Mouse (Mus musculus): ENCODE data around the gene Myt1l. TPM values are rescaled to one million over a fixed set of nuclear protein-coding genes. Genes with fewer than 3 reads are reported as not detected.
A peak's percentile ranks its signal among the peaks of the same experiment; 100 is the strongest.

Gene Myt1l
- polyA plus RNA-seq, 1 experiment from 2014 or later, result 1.2 TPM

- no peaks in the 10 kb centered on the region for H3K9me3 ChIP-seq (ENCODE audit: control insufficient read depth)
- H3K36me3 ChIP-seq (ENCODE audit: control insufficient read depth, insufficient read depth), result no peaks in the 10 kb centered on the region
- 67% methylated on average over 1 of the region's 1 CpGs for WGBS
- no peak overlapping the region for H3K4me2 ChIP-seq (replicated peaks; ENCODE audit: low read depth)
- H3K4me3 ChIP-seq (ENCODE audit: low read depth, low read length), result no peak overlapping the region
- no peak overlapping the region for H3K27ac ChIP-seq (ENCODE audit: low read depth, low read length)
- no peak for TF ChIP-seq CTCF (IDR thresholded peaks at IDR 0.05; ENCODE audit: low read depth)
- no peak for ATAC-seq
- no peaks in the 10 kb centered on the region for H3K27me3 ChIP-seq (replicated peaks; ENCODE audit: control insufficient read depth, insufficient read depth, low read length)
- no peaks in the 10 kb centered on the region for H3K4me1 ChIP-seq (replicated peaks; ENCODE audit: control insufficient read depth, insufficient read depth, low read length)
- H3K9ac ChIP-seq (ENCODE audit: low read depth, low read length), result no peak overlapping the region
These were observed 345.1 kb downstream of the Myt1l start for GRCm38 (mm10) chr12:29873281-29873772.

- H3K9ac ChIP-seq (ENCODE audit: low read depth, low read length), result no peak overlapping the region
- no peak overlapping the region for H3K27ac ChIP-seq (ENCODE audit: low read depth, low read length)
- WGBS, result 84% methylated on average over 10 of the region's 10 CpGs
- H3K4me1 ChIP-seq (replicated peaks; ENCODE audit: control insufficient read depth, insufficient read depth, low read length), result no peaks in the 10 kb centered on the region
- H3K4me2 ChIP-seq (replicated peaks; ENCODE audit: low read depth), result no peak overlapping the region
- H3K4me3 ChIP-seq (ENCODE audit: low read depth, low read length), result no peak overlapping the region
- no peaks in the 10 kb centered on the region for H3K36me3 ChIP-seq (ENCODE audit: control insufficient read depth, insufficient read depth)
- H3K9me3 ChIP-seq (ENCODE audit: control insufficient read depth), result no peaks in the 10 kb centered on the region
- no peaks in the 10 kb centered on the region for H3K27me3 ChIP-seq (replicated peaks; ENCODE audit: control insufficient read depth, insufficient read depth, low read length)
- no peak for TF ChIP-seq CTCF (IDR thresholded peaks at IDR 0.05; ENCODE audit: low read depth)
- ATAC-seq, result no peak
These were observed 349.8 kb downstream of the Myt1l start for GRCm38 (mm10) chr12:29877977-29878376.

- 25% methylated on average over 9 of the region's 9 CpGs for WGBS
- H3K4me1 ChIP-seq (replicated peaks; ENCODE audit: control insufficient read depth, insufficient read depth, low read length), result no peaks in the 10 kb centered on the region
- H3K36me3 ChIP-seq (ENCODE audit: control insufficient read depth, insufficient read depth), result no peaks in the 10 kb centered on the region
- no peak overlapping the region for H3K4me3 ChIP-seq (ENCODE audit: low read depth, low read length)
- H3K9ac ChIP-seq (ENCODE audit: low read depth, low read length), result no peak overlapping the region
- H3K27ac ChIP-seq (ENCODE audit: low read depth, low read length), result no peak overlapping the region
- H3K4me2 ChIP-seq (replicated peaks; ENCODE audit: low read depth), result no peak overlapping the region
- ATAC-seq, result no peak
- no peaks in the 10 kb centered on the region for H3K27me3 ChIP-seq (replicated peaks; ENCODE audit: control insufficient read depth, insufficient read depth, low read length)
- H3K9me3 ChIP-seq (ENCODE audit: control insufficient read depth), result no peaks in the 10 kb centered on the region
- TF ChIP-seq CTCF (IDR thresholded peaks at IDR 0.05; ENCODE audit: low read depth), result peak; percentile 84
These were observed 354.9 kb downstream of the Myt1l start for GRCm38 (mm10) chr12:29882871-29883617.

- Histone ChIP-seq H3K4me1 (replicated peaks; ENCODE audit: control insufficient read depth, insufficient read depth, low read length) (no peaks in the 10 kb centered on the region), H3K36me3 (ENCODE audit: control insufficient read depth, insufficient read depth) (no peaks in the 10 kb centered on the region)
These were observed 356.2 kb downstream of the Myt1l start for GRCm38 (mm10) chr12:29884376-29884775.

GRCm38 (mm10) chr12:29894669-29895068, 366.5 kb downstream of the Myt1l start:
- Histone ChIP-seq H3K9ac (ENCODE audit: low read depth, low read length) (no peak overlapping the region), H3K4me1 (replicated peaks; ENCODE audit: control insufficient read depth, insufficient read depth, low read length) (no peaks in the 10 kb centered on the region), H3K9me3 (ENCODE audit: control insufficient read depth) (no peaks in the 10 kb centered on the region), H3K27ac (ENCODE audit: low read depth, low read length) (no peak overlapping the region), H3K4me2 (replicated peaks; ENCODE audit: low read depth) (no peak overlapping the region), H3K27me3 (replicated peaks; ENCODE audit: control insufficient read depth, insufficient read depth, low read length) (no peaks in the 10 kb centered on the region), H3K36me3 (ENCODE audit: control insufficient read depth, insufficient read depth) (no peaks in the 10 kb centered on the region), H3K4me3 (ENCODE audit: low read depth, low read length) (no peak overlapping the region)
- ATAC-seq, result no peak
- WGBS, result 19% methylated on average over 3 of the region's 3 CpGs
- TF ChIP-seq CTCF (IDR thresholded peaks at IDR 0.05; ENCODE audit: low read depth), result peak; percentile 79

More at GRCm38 (mm10) chr12:29884376-29884775, 356.2 kb downstream of the Myt1l start:
- Histone ChIP-seq H3K27me3 (replicated peaks; ENCODE audit: control insufficient read depth, insufficient read depth, low read length) (no peaks in the 10 kb centered on the region), H3K4me2 (replicated peaks; ENCODE audit: low read depth) (no peak overlapping the region), H3K4me3 (ENCODE audit: low read depth, low read length) (no peak overlapping the region), H3K9me3 (ENCODE audit: control insufficient read depth) (no peaks in the 10 kb centered on the region), H3K9ac (ENCODE audit: low read depth, low read length) (no peak overlapping the region), H3K27ac (ENCODE audit: low read depth, low read length) (no peak overlapping the region)
- TF ChIP-seq CTCF (IDR thresholded peaks at IDR 0.05; ENCODE audit: low read depth), result no peak
- no peak for ATAC-seq
- 77% methylated on average over 5 of the region's 5 CpGs for WGBS

GRCm38 (mm10) chr12:29897533-29898085, 369.4 kb downstream of the Myt1l start:
- TF ChIP-seq CTCF (IDR thresholded peaks at IDR 0.05; ENCODE audit: low read depth), result no peak
- H3K9ac ChIP-seq (ENCODE audit: low read depth, low read length), result no peak overlapping the region
- H3K27me3 ChIP-seq (replicated peaks; ENCODE audit: control insufficient read depth, insufficient read depth, low read length), result no peaks in the 10 kb centered on the region
- H3K4me2 ChIP-seq (replicated peaks; ENCODE audit: low read depth), result no peak overlapping the region
- H3K9me3 ChIP-seq (ENCODE audit: control insufficient read depth), result no peaks in the 10 kb centered on the region
- ATAC-seq, result no peak
- no peaks in the 10 kb centered on the region for H3K36me3 ChIP-seq (ENCODE audit: control insufficient read depth, insufficient read depth)
- H3K27ac ChIP-seq (ENCODE audit: low read depth, low read length), result no peak overlapping the region
- WGBS, result 69% methylated on average over 3 of the region's 3 CpGs
- H3K4me1 ChIP-seq (replicated peaks; ENCODE audit: control insufficient read depth, insufficient read depth, low read length), result no peaks in the 10 kb centered on the region
- H3K4me3 ChIP-seq (ENCODE audit: low read depth, low read length), result no peak overlapping the region

Data from intestine, postnatal 0 days (tissue).